Mouse (Mus musculus) liver, embryonic 14.5 days (tissue): ENCODE measurements at regions not wholly inside any gene's neighbourhood (a gene's known extent, or its start where the extent isn't known, plus 50 kb on each side); places are given as distances from the start of the nearest gene placed in this dataset.

Experiments used
- CTCF ChIP-seq: IDR thresholded peaks from 2 replicates; pipeline ENCODE4 v1.5.1; 2016; ENCODE audit warnings: antibody characterized with exemption, low read depth, control low read depth
- EP300 ChIP-seq: IDR thresholded peaks from 2 replicates; pipeline ENCODE4 v1.6.1; 2016; ENCODE audit warnings: antibody characterized with exemption, low read depth

DNA sequence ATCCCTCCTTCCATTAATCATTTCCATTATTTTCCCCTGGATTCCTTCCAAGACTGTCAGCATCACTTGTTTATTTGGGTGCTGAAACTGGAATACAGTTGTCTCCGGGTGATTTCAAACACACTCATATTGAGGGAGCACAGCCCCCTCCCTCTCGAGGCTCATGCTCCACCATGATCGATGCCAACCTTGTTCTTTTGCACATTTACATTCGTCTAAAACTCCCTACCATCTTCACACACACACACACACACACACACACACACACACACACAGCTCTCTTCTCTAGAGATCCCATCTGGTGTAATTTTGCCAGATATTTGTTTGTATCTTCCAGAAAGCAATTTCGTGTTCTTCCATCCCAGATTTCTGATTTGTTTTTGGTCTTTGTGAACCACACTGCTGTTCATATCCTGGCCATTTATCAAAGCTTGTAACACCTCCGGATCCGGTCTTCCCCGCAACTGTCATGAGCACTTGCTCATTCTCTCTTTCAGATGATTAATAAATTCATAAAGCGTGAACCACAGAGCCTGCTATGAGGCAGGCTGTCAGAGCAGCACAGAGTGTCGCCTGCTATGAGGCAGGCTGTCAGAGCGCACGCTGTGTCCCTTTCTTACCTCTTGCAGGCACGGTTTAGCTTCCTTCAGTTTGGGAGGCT lies 122.4 kb upstream of the Arid2 start:
- TF ChIP-seq EP300: no peak
- TF ChIP-seq CTCF: no peak
